Mouse (Mus musculus) C2C12 (cell line): ENCODE results near the gene Adam12. TPM values are rescaled to one million over a fixed set of nuclear protein-coding genes. Genes with fewer than 3 reads are reported as not detected.

Experiments
- H3K27me3 ChIP-seq: one replicate; pipeline ENCODE4 v1.6.1; 2011; ENCODE audit not compliant: control insufficient read depth, insufficient read depth, insufficient read length
- H3K36me3 ChIP-seq: one replicate; pipeline ENCODE4 v1.6.1; 2011; ENCODE audit not compliant: control insufficient read depth, insufficient read depth
- H3K4me3 ChIP-seq: one replicate; pipeline ENCODE4 v1.5.1; 2011; ENCODE audit warnings: mild to moderate bottlenecking, control low read depth; ENCODE audit not compliant: poor library complexity, insufficient read depth, severe bottlenecking
- H3K79me2 ChIP-seq: one replicate; pipeline ENCODE4 v1.6.1; 2011; ENCODE audit not compliant: control insufficient read depth, insufficient read depth
- H3K79me3 ChIP-seq: one replicate; pipeline ENCODE4 v1.6.1; 2011; ENCODE audit warnings: low read depth, control low read depth
- H3ac ChIP-seq: one replicate; pipeline ENCODE3; 2011; ENCODE audit warnings: low read depth; ENCODE audit not compliant: control insufficient read depth, insufficient read length
- CEBPB ChIP-seq: IDR thresholded peaks from one replicate; pipeline ENCODE4 v1.6.1; 2011; ENCODE audit warnings: low read depth, mild to moderate bottlenecking, control low read depth, moderate library complexity
- CTCF ChIP-seq: IDR thresholded peaks from one replicate; pipeline ENCODE4 v1.5.1; 2011; ENCODE audit not compliant: control insufficient read depth, insufficient read depth, insufficient read length
- FOSL1 ChIP-seq: IDR thresholded peaks from one replicate; pipeline ENCODE4 v1.8.0; 2011; ENCODE audit warnings: mild to moderate bottlenecking, low read length; ENCODE audit not compliant: poor library complexity, insufficient read depth, severe bottlenecking
- MAX ChIP-seq: IDR thresholded peaks from one replicate; pipeline ENCODE4 v1.6.1; 2011; ENCODE audit warnings: mild to moderate bottlenecking, control low read depth
- MYOD1 ChIP-seq: IDR thresholded peaks from one replicate; pipeline ENCODE4 v1.6.1; 2011; ENCODE audit warnings: low read depth; ENCODE audit not compliant: control insufficient read depth, insufficient read length
- MYOG ChIP-seq: IDR thresholded peaks from one replicate; pipeline ENCODE4 v1.6.1; 2011; ENCODE audit not compliant: control insufficient read depth, insufficient read length; ENCODE audit errors: extremely low read depth
- USF1 ChIP-seq: IDR thresholded peaks from one replicate; pipeline ENCODE4 v1.6.1; 2011; ENCODE audit warnings: low read depth, mild to moderate bottlenecking, control low read depth, moderate library complexity
- polyA plus RNA-seq: library from polyadenylated mRNA; unstranded; fragments of >200 nt; fragmentation: generic; extraction: Trizol; gene quantifications from one replicate; pipeline ENCODE4 v1.2.1, GENCODE M21; 2012; ENCODE audit warnings: missing spikeins

Adam12 gene
- polyA plus RNA-seq, 1 experiment = 14.7 TPM

GRCm38 (mm10) chr7:133971086-133971485, 260.9 kb downstream of the Adam12 start:
- no peak for TF ChIP-seq MAX
- TF ChIP-seq MYOD1 = no peak
- TF ChIP-seq USF1 = no peak
- TF ChIP-seq FOSL1 = no peak
- no peak for TF ChIP-seq CTCF
- no peak for TF ChIP-seq CEBPB
- TF ChIP-seq MYOG = no peak

GRCm38 (mm10) chr7:133970407-133970806, 261.5 kb downstream of the Adam12 start:
- no peaks in the 10 kb centered on the region for H3K36me3 ChIP-seq
- no peak overlapping the region for H3ac ChIP-seq
- TF ChIP-seq MAX (no peak), CEBPB (no peak), MYOG (no peak)
- no peaks in the 10 kb centered on the region for H3K79me2 ChIP-seq
- H3K4me3 ChIP-seq = no peak overlapping the region
- no peaks in the 10 kb centered on the region for H3K27me3 ChIP-seq
- H3K79me3 ChIP-seq = no peaks in the 10 kb centered on the region

More at GRCm38 (mm10) chr7:133971086-133971485, 260.9 kb downstream of the Adam12 start:
- Histone ChIP-seq H3K4me3 (no peak overlapping the region), H3K36me3 (no peaks in the 10 kb centered on the region), H3ac (no peak overlapping the region), H3K27me3 (no peaks in the 10 kb centered on the region), H3K79me2 (no peaks in the 10 kb centered on the region), H3K79me3 (no peaks in the 10 kb centered on the region)

- no peaks in the 10 kb centered on the region for H3K36me3 ChIP-seq
- H3ac ChIP-seq = no peak overlapping the region
- no peaks in the 10 kb centered on the region for H3K27me3 ChIP-seq
- no peaks in the 10 kb centered on the region for H3K79me2 ChIP-seq
- no peak overlapping the region for H3K4me3 ChIP-seq
- no peaks in the 10 kb centered on the region for H3K79me3 ChIP-seq
- TF ChIP-seq MYOD1 (no peak), USF1 (no peak), MYOG (no peak), FOSL1 (no peak), CEBPB (no peak), CTCF (no peak), MAX (no peak)
These were observed 264.0 kb downstream of the Adam12 start for GRCm38 (mm10) chr7:133967906-133968305.

GRCm38 (mm10) chr7:133963501-133963900, 268.4 kb downstream of the Adam12 start:
- no peak overlapping the region for H3K4me3 ChIP-seq

GRCm38 (mm10) chr7:133959200-133959599, 272.7 kb downstream of the Adam12 start:
- Histone ChIP-seq H3K27me3 (no peaks in the 10 kb centered on the region), H3ac (no peak overlapping the region), H3K79me2 (no peaks in the 10 kb centered on the region), H3K36me3 (no peaks in the 10 kb centered on the region), H3K79me3 (no peaks in the 10 kb centered on the region), H3K4me3 (no peak overlapping the region)
- TF ChIP-seq FOSL1 = no peak
- no peak for TF ChIP-seq MYOD1
- no peak for TF ChIP-seq MYOG
- TF ChIP-seq CEBPB = no peak
- TF ChIP-seq CTCF = peak; percentile 41

More at GRCm38 (mm10) chr7:133963501-133963900, 268.4 kb downstream of the Adam12 start:
- no peak overlapping the region for H3ac ChIP-seq
- H3K36me3 ChIP-seq = no peaks in the 10 kb centered on the region
- TF ChIP-seq FOSL1 (no peak), CEBPB (no peak), USF1 (no peak), MAX (no peak), MYOD1 (no peak), CTCF (no peak)
- H3K79me3 ChIP-seq = no peaks in the 10 kb centered on the region
- H3K79me2 ChIP-seq = no peaks in the 10 kb centered on the region
- no peaks in the 10 kb centered on the region for H3K27me3 ChIP-seq

GRCm38 (mm10) chr7:133957873-133958272, 274.1 kb downstream of the Adam12 start:
- H3K79me3 ChIP-seq = no peaks in the 10 kb centered on the region
- no peaks in the 10 kb centered on the region for H3K36me3 ChIP-seq
- TF ChIP-seq CEBPB (no peak), USF1 (no peak), MAX (no peak), MYOD1 (no peak), CTCF (no peak), FOSL1 (no peak), MYOG (no peak)
- no peak overlapping the region for H3ac ChIP-seq
- H3K4me3 ChIP-seq = no peak overlapping the region
- H3K27me3 ChIP-seq = no peaks in the 10 kb centered on the region
- no peaks in the 10 kb centered on the region for H3K79me2 ChIP-seq
